Mouse (Mus musculus) adrenal gland, postnatal 36 days (tissue): ENCODE results near the gene Hltf. TPM values are rescaled to one million over a fixed set of nuclear protein-coding genes. Genes with fewer than 3 reads are reported as not detected.

Experiments
- DNase-seq, 2 experiments: peaks; one replicate each; pipeline ENCODE4 v3.0.0; 2021; ENCODE audit warnings: mixed read lengths in 1 of 2
- total RNA-seq, 2 experiments: library from RNA; stranded (reverse); gene quantifications; 2 replicates each; pipeline ENCODE4 v1.2.3; 2021

Hltf gene
- total RNA-seq, 2 experiments from 2014 or later = 17.4 to 27.2 TPM

GRCm38 (mm10) chr3:20146884-20147395 lies 89.3 kb downstream of the Hltf start:
- no peak for DNase-seq

DNA sequence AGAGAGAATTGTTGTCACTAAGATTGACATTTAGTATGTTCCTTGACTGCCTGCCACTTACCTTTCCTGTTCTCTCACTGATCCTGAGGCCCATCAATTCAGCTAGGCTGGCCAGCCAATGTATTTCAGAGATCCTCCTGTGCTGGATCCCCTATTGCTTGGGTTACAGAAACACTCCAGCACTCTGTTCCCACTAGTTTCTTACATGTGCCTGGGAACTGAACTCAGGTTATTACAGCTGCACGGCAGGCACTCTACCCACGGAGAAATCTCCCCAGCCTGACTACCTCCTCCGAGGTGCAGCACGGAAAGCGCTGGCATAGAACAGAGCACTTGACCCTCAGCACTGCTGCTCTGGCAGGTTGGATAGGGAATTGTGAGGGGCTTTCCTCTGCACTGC lies 90.0 kb downstream of the Hltf start:
- DNase-seq = no peak

DNA sequence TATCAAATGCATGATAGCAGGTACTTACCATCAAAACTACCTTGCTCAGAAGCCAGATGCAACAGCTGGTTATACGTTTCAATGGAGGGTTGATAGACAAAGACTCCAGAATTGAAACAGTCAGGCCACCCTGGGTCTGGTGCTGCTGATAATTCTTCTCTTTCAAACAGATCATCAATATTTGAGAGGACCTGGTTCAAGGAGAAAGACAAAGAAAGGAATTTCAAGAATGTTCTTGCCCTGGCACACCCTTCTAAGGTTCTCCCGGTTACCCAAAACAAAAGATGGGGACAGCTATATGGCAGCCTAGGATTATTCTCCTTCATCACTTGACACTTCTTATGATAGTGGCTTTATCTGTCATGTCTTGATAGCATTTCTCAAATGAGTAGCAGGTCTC lies 92.9 kb downstream of the Hltf start:
- no peak for DNase-seq

DNA sequence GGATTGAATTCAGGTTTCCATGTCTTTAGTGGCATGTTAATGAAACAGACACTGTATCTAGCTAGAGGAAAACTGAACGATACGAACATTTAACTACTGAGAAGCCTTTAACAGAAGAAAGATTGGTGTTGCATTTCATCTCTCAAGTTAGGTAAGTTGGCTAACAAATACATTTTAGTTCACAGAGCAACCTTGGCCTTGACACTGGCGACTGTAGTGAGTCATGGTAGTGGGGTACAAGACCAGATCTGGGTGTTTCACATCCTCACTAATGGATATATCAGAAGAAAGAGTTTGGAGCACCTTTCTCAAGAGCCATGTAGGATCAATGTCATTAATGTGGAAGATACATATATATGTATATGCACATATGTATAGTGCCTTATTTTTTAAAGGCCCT lies 94.0 kb downstream of the Hltf start:
- DNase-seq = peak; percentile 44 to 58

- peak; percentile 79 to 83 for DNase-seq
These were observed 97.1 kb downstream of the Hltf start, which contains the start of gene Gyg for GRCm38 (mm10) chr3:20154531-20155367. Gyg (minus strand) TSS chr3:20155317.

- no peak for DNase-seq
These were observed 97.9 kb downstream of the Hltf start for GRCm38 (mm10) chr3:20155476-20155875.

- DNase-seq = no peak
These were observed 109.9 kb downstream of the Hltf start for GRCm38 (mm10) chr3:20167487-20167886.

Other genes with a start within 250 kb of the Hltf start
- gene Cp, start 100.8 kb upstream of the Hltf start, total RNA-seq = 10 to 100 TPM; 40.1 to 62.7 TPM
- 10 to 100 TPM; 12.9 to 13.2 TPM for gene Hps3, start 22.5 kb upstream of the Hltf start, total RNA-seq
- gene Gyg, start 97.5 kb downstream of the Hltf start, total RNA-seq = 100 to 1,000 TPM in 1 of 2 experiments, 10 to 100 TPM in 1; 81.2 to 140 TPM
- 1 to 10 TPM; 2.7 to 3.0 TPM for gene Cpa3, start 184.4 kb downstream of the Hltf start, total RNA-seq
- 1 to 10 TPM; 5.4 to 6.1 TPM for gene Cpb1, start 217.9 kb downstream of the Hltf start, total RNA-seq